Mouse (Mus musculus): ENCODE measurements around the gene Akap8l. TPM values are rescaled to one million over a fixed set of nuclear protein-coding genes. Genes with fewer than 3 reads are reported as not detected.
A peak's percentile ranks its signal among the peaks of the same experiment; 100 is the strongest.

Gene Akap8l
- total and polyA plus RNA-seq, 3 experiments: 57.6 to 80.3 (median 68.8) TPM

DNA sequence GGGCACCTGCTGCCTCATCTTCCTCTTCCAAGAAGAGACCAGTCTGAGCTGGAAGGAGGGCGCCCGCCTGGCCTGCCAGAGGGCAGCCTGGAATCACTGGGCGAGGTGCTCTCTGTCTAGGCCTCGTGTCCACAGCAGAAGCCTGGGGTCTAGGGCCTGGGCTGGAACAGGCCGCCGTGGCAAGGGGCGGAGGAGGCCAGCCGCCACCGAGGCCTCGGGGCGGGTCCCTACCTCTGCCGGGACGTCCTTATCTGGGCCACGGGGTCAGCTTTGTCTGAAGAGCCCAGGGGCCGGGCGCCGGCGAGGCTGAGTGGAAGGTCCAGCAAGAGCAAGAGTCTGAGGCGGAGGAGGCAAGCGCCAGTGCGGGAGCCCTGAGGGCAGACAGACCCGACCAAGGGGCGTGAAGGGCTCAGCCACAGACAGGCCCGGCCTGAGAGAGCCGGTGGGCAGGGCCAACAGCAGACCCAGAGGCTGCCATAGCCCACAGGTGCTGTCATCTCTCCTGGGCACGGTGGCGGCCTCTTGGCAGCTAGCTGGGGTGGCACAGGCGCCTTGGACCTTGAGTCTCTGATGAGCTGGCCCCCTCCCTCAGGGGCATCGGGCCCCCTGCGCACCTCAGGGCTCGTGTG is 16.6 kb downstream of the Akap8l start:
- DNase-seq (ENCODE audit: low spot score): no peak
- H3K4me1 ChIP-seq (ENCODE audit: insufficient read depth, low read depth, low read length): no peaks in the 10 kb centered on the region
- H3K27me3 ChIP-seq (ENCODE audit: insufficient read depth, low read length): no peaks in the 10 kb centered on the region
- H3K4me3 ChIP-seq (ENCODE audit: low read depth, low read length): no peak overlapping the region
- ATAC-seq (ENCODE audit: extremely low read depth, insufficient number of reproducible peaks, low FRiP score, poor library complexity, severe bottlenecking): no peak
- H3K36me3 ChIP-seq (replicated peaks): peaks cover 92% of the 10 kb centered on the region
- H3K9me3 ChIP-seq (replicated peaks): no peaks in the 10 kb centered on the region
- TF ChIP-seq POLR2AphosphoS5 (IDR thresholded peaks at IDR 0.05; ENCODE audit: insufficient replicate concordance, low read depth, low read length) (no peak), GATA2 (IDR thresholded peaks at IDR 0.05; ENCODE audit: borderline replicate concordance, low read depth, low read length) (no peak)

DNA sequence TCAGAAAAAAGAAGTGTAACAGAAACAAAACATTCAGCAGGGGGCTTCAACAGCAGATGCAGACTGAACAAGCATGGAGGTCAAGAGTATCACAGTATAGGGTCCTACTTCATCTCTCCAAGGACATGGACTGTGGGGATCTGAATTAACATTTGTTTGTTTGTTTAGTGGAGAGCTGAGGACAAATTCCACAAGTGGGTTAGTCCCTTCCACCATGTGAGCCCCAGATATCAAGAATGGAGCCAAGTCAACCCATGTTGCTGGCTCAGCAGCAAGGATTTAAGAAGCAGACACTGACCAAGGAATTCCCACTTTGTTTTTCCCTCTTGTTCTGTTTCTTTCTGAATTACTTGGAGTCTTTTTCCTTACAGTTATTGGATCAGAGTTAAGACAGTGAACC is 22.9 kb downstream of the Akap8l start:
- H3K4me3 ChIP-seq (ENCODE audit: low read depth, low read length): no peak overlapping the region
- no peak for DNase-seq (ENCODE audit: low spot score)
- no peaks in the 10 kb centered on the region for H3K9me3 ChIP-seq (replicated peaks)
- no peak for ATAC-seq (ENCODE audit: extremely low read depth, insufficient number of reproducible peaks, low FRiP score, poor library complexity, severe bottlenecking)
- H3K36me3 ChIP-seq (replicated peaks): peaks cover 84% of the 10 kb centered on the region
- TF ChIP-seq CTCF (IDR thresholded peaks at IDR 0.05; ENCODE audit: low read depth, low read length) (no peak), POLR2AphosphoS5 (IDR thresholded peaks at IDR 0.05; ENCODE audit: insufficient replicate concordance, low read depth, low read length) (no peak), GATA1 (IDR thresholded peaks at IDR 0.05; ENCODE audit: borderline replicate concordance, low read length) (no peak), TAL1 (conservative IDR thresholded peaks at IDR 0.05; ENCODE audit: low read depth, low read length) (no peak), GATA2 (IDR thresholded peaks at IDR 0.05; ENCODE audit: borderline replicate concordance, low read depth, low read length) (no peak)
- H3K4me1 ChIP-seq (ENCODE audit: insufficient read depth, low read depth, low read length): peaks cover 5% of the 10 kb centered on the region
- H3K27me3 ChIP-seq (ENCODE audit: insufficient read depth, low read length): no peaks in the 10 kb centered on the region

DNA sequence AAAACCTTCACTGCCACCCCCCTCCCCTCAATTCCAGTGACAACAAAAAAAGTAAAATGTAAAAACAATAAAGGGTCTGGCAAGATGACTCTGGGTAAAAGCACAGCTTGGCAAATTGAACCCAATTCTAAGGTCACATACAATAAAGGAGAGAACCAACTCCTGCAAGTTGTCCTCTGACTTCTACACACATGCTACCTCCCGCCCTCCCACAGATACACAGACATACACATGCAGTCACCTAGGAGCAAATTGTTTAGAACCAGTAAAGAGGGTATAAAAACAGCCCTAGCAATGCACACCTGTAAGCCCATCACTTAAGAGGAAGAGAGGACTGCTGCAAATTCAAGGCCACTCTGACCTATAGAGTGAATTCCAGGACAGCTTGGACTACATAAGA is 27.6 kb downstream of the Akap8l start:
- TF ChIP-seq CTCF (IDR thresholded peaks at IDR 0.05; ENCODE audit: low read depth, low read length): no peak
- no peak for TF ChIP-seq TAL1 (conservative IDR thresholded peaks at IDR 0.05; ENCODE audit: low read depth, low read length)
- TF ChIP-seq POLR2AphosphoS5 (IDR thresholded peaks at IDR 0.05; ENCODE audit: insufficient replicate concordance, low read depth, low read length): no peak
- no peak for TF ChIP-seq GATA2 (IDR thresholded peaks at IDR 0.05; ENCODE audit: borderline replicate concordance, low read depth, low read length)
- TF ChIP-seq GATA1 (IDR thresholded peaks at IDR 0.05; ENCODE audit: borderline replicate concordance, low read length): no peak

DNA sequence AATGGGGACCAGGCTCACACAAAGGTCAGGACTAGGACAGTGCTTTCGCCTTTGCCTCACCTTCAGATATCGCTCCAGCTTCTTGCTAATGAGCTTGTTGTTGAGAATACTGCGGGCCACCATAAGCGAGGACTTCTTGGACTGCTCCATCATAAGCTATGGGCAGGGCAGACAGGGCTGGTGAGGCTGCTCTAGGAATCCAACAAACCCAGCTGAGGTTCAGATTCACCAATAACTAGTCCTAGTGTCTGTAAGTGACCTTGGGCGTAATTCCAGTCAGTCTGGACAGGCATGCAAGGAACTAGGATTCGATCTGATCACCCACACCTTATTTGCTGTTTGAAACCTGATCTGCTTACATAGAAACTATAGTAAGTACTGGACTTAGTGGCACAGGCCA is 28.6 kb downstream of the Akap8l start:
- ATAC-seq (ENCODE audit: extremely low read depth, insufficient number of reproducible peaks, low FRiP score, poor library complexity, severe bottlenecking): no peak
- Histone ChIP-seq H3K9me3 (replicated peaks) (no peaks in the 10 kb centered on the region), H3K4me1 (ENCODE audit: insufficient read depth, low read depth, low read length) (peaks cover 44% of the 10 kb centered on the region), H3K36me3 (replicated peaks) (peaks cover 73% of the 10 kb centered on the region), H3K27me3 (ENCODE audit: insufficient read depth, low read length) (no peaks in the 10 kb centered on the region), H3K4me3 (ENCODE audit: low read depth, low read length) (peak overlapping the region; percentile 93)
- TF ChIP-seq CTCF (IDR thresholded peaks at IDR 0.05; ENCODE audit: low read depth, low read length) (no peak), GATA2 (IDR thresholded peaks at IDR 0.05; ENCODE audit: borderline replicate concordance, low read depth, low read length) (no peak), GATA1 (IDR thresholded peaks at IDR 0.05; ENCODE audit: borderline replicate concordance, low read length) (no peak), TAL1 (conservative IDR thresholded peaks at IDR 0.05; ENCODE audit: low read depth, low read length) (no peak), POLR2AphosphoS5 (IDR thresholded peaks at IDR 0.05; ENCODE audit: insufficient replicate concordance, low read depth, low read length) (no peak)
- DNase-seq (ENCODE audit: low spot score): no peak

More for the DNA sequence above, 27.6 kb downstream of the Akap8l start:
- Histone ChIP-seq H3K36me3 (replicated peaks) (peaks cover 73% of the 10 kb centered on the region), H3K4me1 (ENCODE audit: insufficient read depth, low read depth, low read length) (peaks cover 35% of the 10 kb centered on the region), H3K4me3 (ENCODE audit: low read depth, low read length) (no peak overlapping the region), H3K27me3 (ENCODE audit: insufficient read depth, low read length) (no peaks in the 10 kb centered on the region), H3K9me3 (replicated peaks) (no peaks in the 10 kb centered on the region)
- DNase-seq (ENCODE audit: low spot score): no peak
- ATAC-seq (ENCODE audit: extremely low read depth, insufficient number of reproducible peaks, low FRiP score, poor library complexity, severe bottlenecking): no peak

DNA sequence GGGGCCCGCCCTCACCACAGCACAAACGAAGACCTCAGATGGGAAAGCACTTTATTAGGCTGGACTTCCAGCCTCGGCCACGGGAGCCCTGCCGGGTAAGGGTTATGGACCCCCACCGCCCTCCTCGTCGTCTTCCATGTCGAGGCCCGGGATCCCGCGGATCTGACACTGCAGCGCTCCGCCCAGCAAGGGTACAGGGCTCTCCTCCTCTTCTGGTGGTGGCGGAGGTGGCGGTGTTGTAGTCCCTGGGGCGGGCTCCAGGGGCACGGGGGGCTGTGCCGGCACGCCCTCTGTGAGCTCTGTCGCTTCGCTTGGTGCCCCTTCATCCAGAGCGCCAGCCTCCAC is 29.0 kb downstream of the Akap8l start:
- Histone ChIP-seq H3K4me3 (ENCODE audit: low read depth, low read length) (peak overlapping the region; percentile 93), H3K9me3 (replicated peaks) (no peaks in the 10 kb centered on the region), H3K27me3 (ENCODE audit: insufficient read depth, low read length) (no peaks in the 10 kb centered on the region), H3K36me3 (replicated peaks) (peaks cover 73% of the 10 kb centered on the region), H3K4me1 (ENCODE audit: insufficient read depth, low read depth, low read length) (peaks cover 49% of the 10 kb centered on the region)
- DNase-seq (ENCODE audit: low spot score) (peak; percentile 75), ATAC-seq (ENCODE audit: extremely low read depth, insufficient number of reproducible peaks, low FRiP score, poor library complexity, severe bottlenecking) (peak; percentile 24; the same call in 1 of the 2 replicates)
- no peak for TF ChIP-seq TAL1 (conservative IDR thresholded peaks at IDR 0.05; ENCODE audit: low read depth, low read length)
- TF ChIP-seq CTCF (IDR thresholded peaks at IDR 0.05; ENCODE audit: low read depth, low read length): no peak
- TF ChIP-seq POLR2AphosphoS5 (IDR thresholded peaks at IDR 0.05; ENCODE audit: insufficient replicate concordance, low read depth, low read length): no peak
- no peak for TF ChIP-seq GATA2 (IDR thresholded peaks at IDR 0.05; ENCODE audit: borderline replicate concordance, low read depth, low read length)
- TF ChIP-seq GATA1 (IDR thresholded peaks at IDR 0.05; ENCODE audit: borderline replicate concordance, low read length): no peak

DNA sequence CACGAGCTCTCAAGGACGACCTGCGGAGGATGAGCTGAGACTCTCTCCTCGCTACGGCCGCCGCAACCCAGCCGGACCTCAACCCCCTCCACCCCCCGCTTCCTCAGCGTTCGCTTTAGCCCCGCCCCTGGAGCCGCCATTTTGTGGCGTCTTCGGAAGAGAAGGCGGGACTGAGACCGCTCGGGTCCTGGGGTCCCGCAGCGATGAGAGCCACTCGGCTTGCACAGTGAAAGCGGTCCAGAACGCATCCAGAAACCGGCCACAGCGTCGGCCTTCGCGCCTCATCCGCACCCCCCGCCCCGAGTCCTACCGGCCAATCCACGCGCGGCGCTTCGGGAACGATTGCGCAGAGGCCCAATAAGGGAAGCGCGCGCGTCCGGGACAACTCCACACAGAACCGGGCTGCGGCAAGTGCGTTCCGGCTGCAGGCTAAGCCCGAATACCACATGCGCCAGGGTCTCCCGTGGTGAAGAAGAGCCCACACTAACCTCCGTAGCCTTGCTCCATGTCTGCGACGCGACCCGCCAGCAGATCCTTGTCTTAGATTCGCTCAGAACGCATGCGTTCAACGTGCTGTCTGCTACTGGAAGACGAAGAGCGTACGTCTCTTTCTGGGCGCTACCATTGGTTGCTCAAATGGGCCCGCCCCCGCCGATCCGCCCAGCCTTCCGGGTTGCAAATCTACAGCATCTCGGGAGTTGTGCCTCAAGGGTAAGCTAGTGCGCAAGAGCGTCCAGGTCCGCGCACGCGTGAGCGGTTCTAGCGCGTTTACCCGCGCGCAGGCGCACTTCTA is 29.6 kb downstream of the Akap8l start, which contains the start of gene Akap8:
TSS of gene Akap8 (minus strand) at position 642 of the 793 bp plus-strand sequence.
- ATAC-seq (ENCODE audit: extremely low read depth, insufficient number of reproducible peaks, low FRiP score, poor library complexity, severe bottlenecking): peak; percentile 94
- TF ChIP-seq GATA2 (IDR thresholded peaks at IDR 0.05; ENCODE audit: borderline replicate concordance, low read depth, low read length) (peak; percentile 42; the same call in 1 of the 2 replicates), CTCF (IDR thresholded peaks at IDR 0.05; ENCODE audit: low read depth, low read length) (no peak)
- Histone ChIP-seq H3K27me3 (ENCODE audit: insufficient read depth, low read length) (no peaks in the 10 kb centered on the region), H3K36me3 (replicated peaks) (peaks cover 73% of the 10 kb centered on the region), H3K4me3 (ENCODE audit: low read depth, low read length) (peak within 1 kb of the TSS; percentile 93), H3K9me3 (replicated peaks) (no peaks in the 10 kb centered on the region), H3K4me1 (ENCODE audit: insufficient read depth, low read depth, low read length) (peaks cover 51% of the 10 kb centered on the region)
- peak; percentile 97 for DNase-seq (ENCODE audit: low spot score)
